Mouse (Mus musculus) cortical plate, adult 2 months (tissue): ENCODE measurements around the gene Srcin1. TPM values are rescaled to one million over a fixed set of nuclear protein-coding genes. Genes with fewer than 3 reads are reported as not detected.
A peak's percentile ranks its signal among the peaks of the same experiment; 100 is the strongest.

ENCODE experiments used
- H3K27ac ChIP-seq: fragments of 200-500 bp; 2 replicates; pipeline ENCODE4 v1.5.1; 2012; ENCODE audit warnings: low read length, control low read depth, inconsistent platforms; ENCODE audit not compliant: insufficient read depth
- H3K4me1 ChIP-seq: fragments of 200-500 bp; 2 replicates; pipeline ENCODE4 v1.6.1; 2011; ENCODE audit warnings: low read length; ENCODE audit not compliant: control insufficient read depth, insufficient read depth
- H3K4me3 ChIP-seq: fragments of 200-500 bp; 2 replicates; pipeline ENCODE4 v1.5.1; 2011; ENCODE audit warnings: mild to moderate bottlenecking, low read length, control low read depth; ENCODE audit not compliant: insufficient read depth
- CTCF ChIP-seq: fragments of 200-500 bp; IDR thresholded peaks from 2 replicates; pipeline ENCODE4 v1.5.1; 2011; ENCODE audit warnings: mild to moderate bottlenecking, control low read depth, low read length; ENCODE audit not compliant: insufficient read depth; ENCODE audit errors: extremely low read depth
- POLR2A ChIP-seq: fragments of 200-500 bp; IDR thresholded peaks from 2 replicates; pipeline ENCODE4 v1.6.1; 2011; ENCODE audit warnings: mild to moderate bottlenecking, low read length, control low read depth; ENCODE audit not compliant: insufficient read depth; ENCODE audit errors: extremely low read depth
- polyA plus RNA-seq: library from polyadenylated mRNA; depleted of rRNA; stranded (reverse); fragments of >200 nt; gene quantifications from 2 replicates; pipeline ENCODE4 v1.2.3, GENCODE M21; 2012

Srcin1 gene
- polyA plus RNA-seq, 1 experiment, result 141 TPM

DNA sequence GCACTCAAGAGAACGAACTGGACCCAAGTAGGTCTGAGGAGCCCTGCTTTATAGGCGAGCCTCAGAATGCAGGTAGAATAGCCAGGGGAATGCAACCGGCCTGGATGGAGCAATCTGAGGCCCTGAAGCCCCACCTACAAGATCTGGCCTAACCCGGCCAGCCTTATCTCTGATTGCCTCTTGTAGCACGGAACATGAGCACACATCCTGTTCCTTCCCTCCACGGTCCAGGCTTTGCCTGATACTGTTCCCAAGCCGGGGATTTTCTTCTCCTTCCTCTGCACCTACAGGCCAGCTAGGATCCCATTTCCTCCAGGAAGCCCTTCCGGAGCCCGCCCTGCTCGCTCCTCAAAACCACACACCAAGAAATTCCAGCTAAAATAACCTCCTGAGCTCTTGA is 9.9 kb upstream of the Srcin1 start:
- TF ChIP-seq POLR2A, result no peak
- no peak for TF ChIP-seq CTCF
- Histone ChIP-seq H3K4me1 (peaks cover 2% of the 10 kb centered on the region; the same call in 1 of the 2 replicates), H3K27ac (no peak overlapping the region)

DNA sequence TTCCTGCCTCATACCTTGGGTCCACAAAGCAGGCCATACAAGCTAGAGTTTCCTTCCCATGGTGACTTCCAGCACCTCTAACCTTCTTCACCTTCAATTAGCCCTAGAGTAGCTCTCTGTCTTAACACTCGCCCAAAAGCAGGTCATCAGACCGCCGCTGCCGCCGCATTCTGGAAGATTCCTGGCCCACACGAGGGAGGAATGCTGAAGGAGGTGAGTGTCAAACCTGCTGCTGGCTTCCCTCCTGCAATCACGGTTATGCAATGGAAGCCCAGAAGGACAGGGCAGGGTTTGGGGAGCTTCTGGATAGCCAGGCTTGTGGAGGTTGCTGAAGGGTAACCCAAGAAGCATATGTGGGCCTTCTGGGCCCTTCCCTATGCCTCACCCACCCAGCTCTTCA is 8.5 kb upstream of the Srcin1 start:
- TF ChIP-seq POLR2A (no peak), CTCF (no peak)

More for the DNA sequence above, 9.9 kb upstream of the Srcin1 start:
- H3K4me3 ChIP-seq, result no peak overlapping the region

DNA sequence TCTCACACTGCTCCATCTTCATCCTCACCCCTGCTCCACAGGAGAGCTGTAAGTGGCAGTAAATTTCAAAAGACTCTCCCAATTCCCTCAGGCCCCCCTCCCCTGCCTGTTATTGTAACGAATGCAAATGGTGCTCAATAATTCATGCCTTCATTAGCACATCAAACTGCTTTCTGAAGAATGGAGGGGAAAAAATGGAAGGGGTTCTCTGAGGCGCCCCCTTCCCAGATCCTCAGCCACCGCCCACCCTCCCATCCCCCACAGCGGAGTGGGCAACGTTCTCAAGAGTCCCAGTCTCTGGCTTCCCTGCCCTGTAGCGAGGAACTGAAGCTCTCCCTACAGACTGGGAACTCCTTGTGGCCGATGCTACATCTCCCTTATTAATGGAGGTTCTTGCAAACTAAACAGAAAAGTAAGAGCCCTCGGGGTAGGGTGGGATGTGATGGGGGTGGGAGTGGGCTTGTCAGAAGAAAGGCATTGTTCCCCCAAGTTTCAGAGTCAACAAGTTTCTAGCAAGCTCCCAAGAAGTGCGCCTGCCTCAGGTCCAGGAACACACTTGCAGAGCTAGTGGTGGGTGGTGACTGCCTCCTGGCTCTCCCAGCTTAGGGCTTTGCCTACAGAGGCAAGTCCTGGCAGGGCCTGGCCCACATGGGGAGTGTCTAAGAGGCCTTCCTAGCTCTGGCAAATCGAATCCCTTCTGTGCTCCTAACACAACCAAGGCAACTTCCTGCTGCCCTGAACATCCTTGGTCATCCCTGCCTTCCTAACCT is 3.3 kb upstream of the Srcin1 start:
- TF ChIP-seq CTCF, result no peak
- TF ChIP-seq POLR2A, result no peak
- H3K4me3 ChIP-seq, result no peak overlapping the region
- no peak overlapping the region for H3K27ac ChIP-seq

More for the DNA sequence above, 8.5 kb upstream of the Srcin1 start:
- Histone ChIP-seq H3K4me3 (no peak overlapping the region), H3K4me1 (no peaks in the 10 kb centered on the region), H3K27ac (no peak overlapping the region)

DNA sequence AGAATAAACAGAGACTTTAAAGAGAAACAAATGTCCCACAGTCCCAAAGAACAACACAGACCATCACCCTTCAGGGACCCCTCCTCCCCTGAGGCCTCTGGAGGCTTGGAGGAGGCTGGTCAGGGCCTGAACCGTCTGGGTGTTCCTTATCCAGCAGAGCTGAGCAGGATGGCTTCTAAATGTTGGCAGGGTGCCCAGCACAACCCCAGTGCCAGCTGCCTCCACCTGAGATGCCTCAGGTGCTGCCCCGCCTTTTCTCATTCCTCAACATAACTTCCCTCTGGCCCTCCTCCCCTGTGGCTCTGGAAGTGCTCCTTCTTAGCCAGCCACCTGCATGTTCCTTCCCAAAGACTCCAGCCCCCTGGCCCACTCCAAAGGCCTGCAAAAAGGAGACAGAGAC is 2.3 kb upstream of the Srcin1 start:
- TF ChIP-seq CTCF, result no peak
- TF ChIP-seq POLR2A, result no peak
- H3K27ac ChIP-seq, result no peak overlapping the region
- H3K4me1 ChIP-seq, result no peaks in the 10 kb centered on the region
- no peak overlapping the region for H3K4me3 ChIP-seq

More for the DNA sequence above, 3.3 kb upstream of the Srcin1 start:
- no peaks in the 10 kb centered on the region for H3K4me1 ChIP-seq

DNA sequence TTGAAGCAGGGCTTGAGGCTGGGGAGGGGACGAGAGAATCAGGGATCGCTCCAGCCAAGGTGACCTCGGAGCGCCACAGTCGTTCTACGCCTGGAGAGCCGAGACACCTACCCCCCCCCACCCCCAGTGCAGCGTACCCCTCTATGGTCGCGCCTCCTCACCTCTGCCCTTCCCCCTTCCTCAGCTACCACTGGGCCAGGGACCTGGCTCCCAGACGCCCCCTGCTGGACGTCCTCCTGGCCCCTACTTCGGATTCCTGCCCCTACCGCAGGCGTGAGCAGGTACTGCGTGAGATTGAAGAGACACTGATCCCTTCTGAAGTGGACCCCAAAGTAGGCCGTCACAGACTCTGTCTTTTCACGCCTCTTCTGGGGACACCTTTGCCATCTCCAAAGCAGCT is 348 bp downstream of the Srcin1 start:
- peak; percentile 76 for TF ChIP-seq CTCF
- no peak for TF ChIP-seq POLR2A
- Histone ChIP-seq H3K4me1 (no peaks in the 10 kb centered on the region; the same call in 1 of the 2 replicates), H3K27ac (no peak overlapping the region), H3K4me3 (peak overlapping the region; percentile 94)

DNA sequence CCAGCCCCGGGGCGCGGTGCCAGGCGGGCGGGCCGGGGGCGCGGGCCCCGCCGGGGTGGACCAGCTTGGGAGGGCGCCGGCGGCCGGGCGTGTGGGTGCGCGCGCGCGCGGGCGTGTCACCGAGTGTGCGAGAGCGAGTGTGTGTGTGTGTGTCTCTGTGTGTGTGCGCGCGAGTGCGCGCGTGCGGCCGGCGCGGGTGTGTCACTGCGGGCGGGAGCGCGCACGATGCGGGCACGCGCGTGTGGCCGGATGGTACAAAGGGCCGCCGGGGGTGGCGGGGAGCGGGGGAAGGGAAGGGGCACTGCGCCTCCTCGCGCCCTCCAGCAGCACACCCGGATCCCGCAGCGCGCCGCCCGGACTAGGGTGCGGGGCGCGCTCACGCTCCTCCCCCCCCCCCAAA is 911 bp downstream of the Srcin1 start:
- Histone ChIP-seq H3K4me1 (peaks cover 3% of the 10 kb centered on the region; the same call in 1 of the 2 replicates), H3K4me3 (peak overlapping the region; percentile 94), H3K27ac (no peak overlapping the region)
- TF ChIP-seq CTCF (no peak), POLR2A (peak; percentile 33; the same call in 1 of the 2 replicates)

DNA sequence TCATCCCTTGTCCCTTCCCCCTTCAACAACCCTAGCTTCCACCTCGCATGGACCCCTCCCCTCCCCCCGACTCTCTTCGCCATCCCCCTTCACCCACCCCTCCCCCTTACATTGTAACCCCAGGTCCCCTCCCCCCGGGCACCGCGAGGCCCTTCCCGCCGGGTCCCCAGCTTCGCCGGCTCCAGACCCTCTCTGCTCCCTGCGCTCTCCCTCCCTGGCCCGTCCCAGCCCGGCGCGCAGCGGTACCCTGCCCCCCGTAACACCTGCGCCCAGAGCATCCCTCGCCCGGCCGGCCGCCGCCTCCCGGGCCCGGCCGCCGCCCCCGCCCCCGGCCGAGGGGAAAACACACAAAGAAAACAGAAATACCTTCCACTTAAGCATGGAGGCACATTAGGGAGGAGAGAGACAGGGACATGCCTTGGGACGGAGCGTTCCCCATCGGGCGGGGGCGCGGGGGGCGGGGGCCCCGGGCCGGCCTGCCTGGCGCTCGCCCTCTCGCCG is 1.4 kb downstream of the Srcin1 start:
- Histone ChIP-seq H3K27ac (peak overlapping the region; percentile 91), H3K4me1 (peaks cover 5% of the 10 kb centered on the region; the same call in 1 of the 2 replicates), H3K4me3 (peak overlapping the region; percentile 94)
- no peak for TF ChIP-seq POLR2A
- TF ChIP-seq CTCF, result no peak

DNA sequence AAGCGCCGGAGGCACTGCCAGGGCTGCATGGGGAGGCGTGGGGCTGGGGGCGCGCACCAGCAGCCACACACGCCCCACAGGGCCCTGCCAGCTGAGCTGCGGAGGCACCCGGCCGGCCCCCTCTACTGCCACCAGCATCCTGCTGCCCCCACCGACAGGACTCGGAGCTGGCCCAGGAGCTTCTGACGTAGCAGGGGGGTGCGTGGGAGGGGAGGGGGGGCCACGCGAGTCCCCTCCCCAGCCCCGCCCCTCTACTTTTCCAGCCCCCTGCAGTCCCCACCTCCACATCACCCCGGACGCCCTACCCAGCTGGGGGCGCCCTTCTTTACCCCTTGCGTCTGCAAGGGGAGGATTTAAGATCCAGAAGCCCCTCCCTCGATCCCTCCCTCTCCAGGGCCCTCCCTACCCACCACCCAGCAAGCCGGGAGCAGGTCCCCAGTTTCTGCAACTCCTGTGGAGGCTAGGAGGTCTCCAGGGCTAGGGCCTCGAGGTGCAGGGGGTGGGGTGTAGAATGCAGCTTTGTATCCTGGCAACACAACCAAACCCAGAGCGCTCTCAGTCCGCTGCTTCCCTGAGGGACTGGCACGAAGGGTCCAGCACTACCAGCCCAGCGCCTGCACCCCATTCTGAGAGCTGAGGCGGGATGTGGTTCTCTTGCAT is 2.0 kb downstream of the Srcin1 start:
- peak overlapping the region; percentile 91 for H3K27ac ChIP-seq
- H3K4me3 ChIP-seq, result peak overlapping the region; percentile 94
- TF ChIP-seq POLR2A (peak; percentile 92), CTCF (no peak)
- peaks cover 5% of the 10 kb centered on the region; the same call in 1 of the 2 replicates for H3K4me1 ChIP-seq

DNA sequence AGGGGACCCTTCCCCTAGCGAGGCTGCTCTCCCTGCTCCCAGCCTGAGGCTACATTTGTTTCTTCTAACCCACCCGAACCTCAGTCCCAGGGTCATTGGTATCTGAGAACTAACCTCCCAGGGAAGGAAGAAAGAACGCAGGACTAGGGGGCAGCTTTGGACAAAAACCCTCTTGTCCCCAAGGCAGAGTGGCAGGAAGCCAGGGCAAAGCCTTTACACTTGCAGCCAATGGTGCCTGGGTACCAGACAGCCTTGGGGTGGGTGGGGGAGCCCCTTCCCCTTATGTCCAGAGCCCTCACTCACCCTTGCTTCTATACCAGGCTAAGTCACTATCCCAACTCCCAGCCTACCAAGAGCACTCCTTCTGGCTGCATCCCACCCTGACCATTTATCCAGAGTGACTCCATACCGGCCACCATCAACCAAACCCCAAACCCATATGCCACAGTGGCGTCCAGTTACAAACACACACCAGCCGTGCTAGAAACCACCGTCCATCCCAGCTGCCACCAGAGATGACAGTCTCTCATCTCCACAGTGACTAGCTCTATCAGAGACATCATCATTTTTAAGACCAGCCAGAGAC is 3.0 kb downstream of the Srcin1 start:
- H3K4me1 ChIP-seq, result peaks cover 5% of the 10 kb centered on the region; the same call in 1 of the 2 replicates
- peak overlapping the region; percentile 94 for H3K4me3 ChIP-seq
- TF ChIP-seq POLR2A, result no peak
- no peak for TF ChIP-seq CTCF
- H3K27ac ChIP-seq, result peak overlapping the region; percentile 82
